ENCODE assay signal across 15 mouse cellular contexts in the genomic region with DNA sequence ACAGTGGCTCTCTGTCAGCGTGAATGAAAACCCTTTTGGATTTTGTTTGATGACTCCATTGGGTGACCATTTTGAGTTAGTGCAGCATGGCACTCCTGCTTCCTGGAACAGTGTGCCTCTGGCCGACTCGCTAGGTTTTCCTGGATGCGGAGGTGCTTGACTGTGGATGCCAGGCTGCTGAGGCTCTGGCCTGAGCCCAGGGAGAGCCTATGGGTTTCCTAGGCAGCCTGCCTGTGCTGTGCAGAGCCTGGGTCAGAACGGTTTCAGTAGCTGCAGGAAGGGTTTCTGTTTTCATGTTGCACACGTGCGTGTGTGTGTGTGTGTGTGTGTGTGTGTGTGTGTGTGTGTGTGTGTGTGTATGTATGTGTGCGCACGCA. TPM values are rescaled to one million over a fixed set of nuclear protein-coding genes. Genes with fewer than 3 reads are reported as not detected.
A peak's percentile ranks its signal among the peaks of the same experiment; 100 is the strongest.
DNase-seq lines count a peak whose midpoint lies in the region; TF ChIP-seq lines count a peak whose summit lies in the region.
"Had no signal": no experiment of that assay in that cellular context is flagged by ENCODE, and none has a peak within 500 bp of the region (broad histone marks: within the 10 kb centered on the region; RNA-seq: fewer than 3 reads in every experiment).

No protein-coding gene starts in this region.

- peak overlapping the region; percentile 90 for H3K27ac ChIP-seq in gastrocnemius, adult 2 months
- H3K27ac ChIP-seq: forebrain, embryonic 10.5 days; liver, embryonic 12.5 days; midbrain, embryonic 12.5 days had no signal

- no peak for TF ChIP-seq CTCF in gastrocnemius, adult 2 months (IDR thresholded peaks at IDR 0.05)

- H3K4me3 ChIP-seq in gastrocnemius, adult 2 months: peak overlapping the region; percentile 2; the same call in 1 of the 2 replicates
- H3K4me3 ChIP-seq: forebrain, embryonic 10.5 days; liver, embryonic 12.5 days; midbrain, embryonic 12.5 days had no signal

- intact Hi-C loops in gastrocnemius, adult 2 months (cut with DNase I): loop anchor here (5.0 kb wide), 1 partner anchor 33 kb away; no protein-coding TSS in a partner anchor

- DNase-seq in gastrocnemius, adult 2 months: peak; percentile 72
- DNase-seq in gastrocnemius, postnatal 4 days (ENCODE audit: low spot score in 2 of 2): no peak
- DNase-seq in left cerebral cortex, adult 18-20 months (ENCODE audit: low spot score in 2 of 2): peak; percentile 38 to 42
- DNase-seq in left cerebral cortex, adult 8-10 months (ENCODE audit: low spot score in 2 of 2): no peak
- peak; percentile 84 for DNase-seq in brain, adult 2 months (ENCODE audit: low read depth, low spot score)
- peak; percentile 75 for DNase-seq in cerebellum, adult 9-11 months
- DNase-seq in adrenal gland, postnatal 14 days: no peak
- no peak for DNase-seq in urinary bladder, postnatal 4 days (ENCODE audit: low spot score in 2 of 2)
- DNase-seq: adrenal gland, postnatal 36 days; embryo, embryonic 11 days; layer of hippocampus, adult 9-11 months; thymus, postnatal 36 days had no signal

RNA-seq across cellular contexts. Expression of gene Eif4g3, which starts 46.4 kb away (rescaled TPM):
- total RNA-seq in gastrocnemius, adult 2 months (2021): 100 to 1,000 TPM; 108 to 145 TPM
- total RNA-seq in gastrocnemius, postnatal 4 days (2021): 100 to 1,000 TPM in 1 of 2 experiments, 10 to 100 TPM in 1; 90.3 to 107 TPM
- total RNA-seq in left cerebral cortex, adult 18-20 months (2021): 100 to 1,000 TPM; 155 to 168 TPM
- total RNA-seq in left cerebral cortex, adult 8-10 months (2022): 100 to 1,000 TPM; 147 to 156 (median 154) TPM
- 104 and 107 TPM in 2 replicates for total RNA-seq in adrenal gland, postnatal 14 days (2021)

Comparison
In these comparisons a context has a peak if more than half of its experiments do, and no peak if none do; other contexts are left out.
1. DNase-seq: peak in gastrocnemius, adult 2 months (single experiment), left cerebral cortex, adult 18-20 months (2 of 2), brain, adult 2 months (single experiment) and cerebellum, adult 9-11 months (single experiment); none in gastrocnemius, postnatal 4 days (0 of 2), left cerebral cortex, adult 8-10 months (0 of 2), adrenal gland, postnatal 14 days (single experiment) and urinary bladder, postnatal 4 days (0 of 2).